Mouse (Mus musculus) gastrocnemius, postnatal 4 days (tissue): Measurements from ENCODE around the gene Zkscan3. TPM values are rescaled to one million over a fixed set of nuclear protein-coding genes. Genes with fewer than 3 reads are reported as not detected.

Experiments
- DNase-seq, 2 experiments: peaks; one replicate each; pipeline ENCODE4 v3.0.0; 2021 to 2022; ENCODE audit warnings: low spot score in 2 of 2, mixed read lengths in 2 of 2
- microRNA-seq: library from miRNA; unstranded; fragments of <30 nt; microRNA quantifications from one replicate; pipeline ENCODE4 v1.2.0, GENCODE M21; 2021
- total RNA-seq, 2 experiments: library from RNA; stranded (reverse); gene quantifications; 2 replicates each; pipeline ENCODE4 v1.2.3; 2021

Gene Zkscan3
- total RNA-seq, 2 experiments from 2014 or later, result 30.4 to 34.4 TPM

- DNase-seq, result no peak
Observed at GRCm38 (mm10) chr13:21401166-21401565, 1.4 kb downstream of the Zkscan3 start.

- no peak for DNase-seq
Observed at GRCm38 (mm10) chr13:21397486-21397885, 5.1 kb downstream of the Zkscan3 start.

- peak; percentile 20 to 24 for DNase-seq
Observed at GRCm38 (mm10) chr13:21396048-21396447, 6.5 kb downstream of the Zkscan3 start.

- DNase-seq, result no peak
Observed at GRCm38 (mm10) chr13:21395623-21396022, 6.9 kb downstream of the Zkscan3 start.

- no peak for DNase-seq
Observed at GRCm38 (mm10) chr13:21395211-21395610, 7.3 kb downstream of the Zkscan3 start.

- DNase-seq, result no peak
Observed at GRCm38 (mm10) chr13:21377773-21378172, 24.8 kb downstream of the Zkscan3 start.

GRCm38 (mm10) chr13:21372700-21373099 is 29.9 kb downstream of the Zkscan3 start:
- DNase-seq, result no peak

GRCm38 (mm10) chr13:21366635-21367034 is 35.9 kb downstream of the Zkscan3 start:
- no peak for DNase-seq

GRCm38 (mm10) chr13:21363719-21364118 is 38.8 kb downstream of the Zkscan3 start:
- no peak for DNase-seq

GRCm38 (mm10) chr13:21362621-21363248 is 39.8 kb downstream of the Zkscan3 start, which contains the start of gene Zscan12:
Zscan12 (plus strand) TSS chr13:21362820.
- peak; percentile 70 to 87 for DNase-seq

- no peak for DNase-seq
Observed at GRCm38 (mm10) chr13:21350593-21350992, 52.0 kb downstream of the Zkscan3 start.

GRCm38 (mm10) chr13:21346610-21347009 is 55.9 kb downstream of the Zkscan3 start, which contains the start of gene Olfr1367:
Olfr1367 (plus strand) TSS chr13:21346910.
- DNase-seq, result no peak

Small RNA genes within 50 kb of the gene (microRNA-seq; reads per million reads assigned to microRNA genes)
- gene Mir1896 (not detected), gene Mir6942 (not detected)

Other genes starting within 250 kb of the Zkscan3 start
- gene Trim27, start 223.3 kb downstream of the Zkscan3 start, total RNA-seq, result 10 to 100 TPM; 46.7 to 48.8 TPM
- not detected for gene Gpx5, start 110.0 kb downstream of the Zkscan3 start, total RNA-seq
- not detected for gene Gpx6, start 90.6 kb downstream of the Zkscan3 start, total RNA-seq
- gene Olfr1367, start 55.8 kb downstream of the Zkscan3 start, total RNA-seq, result not detected
- 1 to 10 TPM; 8.2 to 8.5 TPM for gene Zscan12, start 39.9 kb downstream of the Zkscan3 start, total RNA-seq
- gene Pgbd1, start 38.3 kb upstream of the Zkscan3 start, total RNA-seq, result under 1 TPM; 0.29 to 0.49 TPM
- 10 to 100 TPM; 18.3 to 19.0 TPM for gene Zscan26, start 51.0 kb upstream of the Zkscan3 start, total RNA-seq
- under 1 TPM; 0.41 to 0.81 TPM for gene Nkapl, start 65.8 kb upstream of the Zkscan3 start, total RNA-seq
- 1 to 10 TPM; 1.2 to 1.5 TPM for gene Zkscan4, start 76.2 kb upstream of the Zkscan3 start, total RNA-seq
- not detected for gene Gm10065, start 76.7 kb upstream of the Zkscan3 start, total RNA-seq
- gene AK157302, start 92.5 kb upstream of the Zkscan3 start, total RNA-seq, result 10 to 100 TPM; 10.2 to 12.5 TPM
- 10 to 100 TPM; 76.0 to 91.1 TPM for gene Gm11273, start 98.7 kb upstream of the Zkscan3 start, total RNA-seq
- 10 to 100 TPM; 15.0 to 15.6 TPM for gene Zkscan8, start 128.4 kb upstream of the Zkscan3 start, total RNA-seq
- gene Olfr1366, start 140.1 kb upstream of the Zkscan3 start, total RNA-seq, result not detected
- gene Olfr1535, start 157.1 kb upstream of the Zkscan3 start, total RNA-seq, result not detected
- not detected for gene Olfr1364, start 179.0 kb upstream of the Zkscan3 start, total RNA-seq
- not detected for gene Olfr1362, start 211.3 kb upstream of the Zkscan3 start, total RNA-seq
- gene Olfr11, start 239.8 kb upstream of the Zkscan3 start, total RNA-seq, result not detected